Mouse (Mus musculus) E14TG2a.4 (cell line): ENCODE measurements at regions not wholly inside any gene's neighbourhood (a gene's known extent, or its start where the extent isn't known, plus 50 kb on each side); places are given as distances from the start of the nearest gene placed in this dataset.

ENCODE experiments used
- CTCF ChIP-seq: conservative IDR thresholded peaks from 2 replicates; pipeline ENCODE4 v1.5.1; 2014; ENCODE audit warnings: low read length
- NANOG ChIP-seq: IDR thresholded peaks from 2 replicates; pipeline ENCODE4 v1.6.1; 2014; ENCODE audit warnings: borderline replicate concordance, low read length, mixed read lengths
- POU5F1 ChIP-seq: IDR thresholded peaks from 2 replicates; pipeline ENCODE4 v1.6.1; 2014; ENCODE audit warnings: low read length, borderline replicate concordance

- TF ChIP-seq CTCF: no peak
- TF ChIP-seq POU5F1: no peak
- no peak for TF ChIP-seq NANOG
Measured at GRCm38 (mm10) chr6:91609671-91610070, 74.2 kb upstream of the Slc6a6 start.
